Mouse (Mus musculus): ENCODE results near the gene Ank2. TPM values are rescaled to one million over a fixed set of nuclear protein-coding genes. Genes with fewer than 3 reads are reported as not detected.

Gene Ank2
- polyA plus RNA-seq, 1 experiment from 2014 or later, result 157 TPM

- H3K9ac ChIP-seq, result no peak overlapping the region
- H3K4me3 ChIP-seq, result no peak overlapping the region
- no peak for ATAC-seq (ENCODE audit: low FRiP score, low read depth)
- 87% methylated on average over 12 of the region's 12 CpGs for WGBS
- no peak overlapping the region for H3K4me2 ChIP-seq
- no peaks in the 10 kb centered on the region; the same call in 1 of the 2 replicates for H3K36me3 ChIP-seq
- H3K9me3 ChIP-seq, result no peaks in the 10 kb centered on the region
- no peaks in the 10 kb centered on the region for H3K27me3 ChIP-seq
- no peak overlapping the region for H3K27ac ChIP-seq (replicated peaks)
- H3K4me1 ChIP-seq (replicated peaks), result no peaks in the 10 kb centered on the region
Measured at GRCm38 (mm10) chr3:127170246-127170645, 328.9 kb downstream of the Ank2 start.

- Histone ChIP-seq H3K9ac (no peak overlapping the region), H3K9me3 (no peaks in the 10 kb centered on the region), H3K4me1 (replicated peaks) (no peaks in the 10 kb centered on the region), H3K36me3 (no peaks in the 10 kb centered on the region), H3K4me3 (no peak overlapping the region), H3K27me3 (no peaks in the 10 kb centered on the region), H3K4me2 (no peak overlapping the region), H3K27ac (replicated peaks) (no peak overlapping the region)
- WGBS, result 79% methylated on average over 1 of the region's 1 CpGs
- no peak for ATAC-seq (ENCODE audit: low FRiP score, low read depth)
Measured at GRCm38 (mm10) chr3:127169114-127169513, 330.0 kb downstream of the Ank2 start.

GRCm38 (mm10) chr3:127163749-127164148 lies 335.4 kb downstream of the Ank2 start:
- no peaks in the 10 kb centered on the region for H3K27me3 ChIP-seq
- H3K27ac ChIP-seq (replicated peaks), result no peak overlapping the region
- no peak overlapping the region for H3K4me3 ChIP-seq
- H3K9me3 ChIP-seq, result no peaks in the 10 kb centered on the region
- peaks cover 20% of the 10 kb centered on the region for H3K4me1 ChIP-seq (replicated peaks)
- ATAC-seq (ENCODE audit: low FRiP score, low read depth), result no peak
- no peak overlapping the region for H3K4me2 ChIP-seq
- no peaks in the 10 kb centered on the region for H3K36me3 ChIP-seq
- no peak overlapping the region for H3K9ac ChIP-seq
- 60% methylated on average over 3 of the region's 3 CpGs for WGBS

- H3K4me2 ChIP-seq, result peak overlapping the region; percentile 89
- H3K9ac ChIP-seq, result peak overlapping the region; percentile 49
- no peaks in the 10 kb centered on the region for H3K36me3 ChIP-seq
- peak overlapping the region; percentile 51 for H3K4me3 ChIP-seq
- H3K27ac ChIP-seq (replicated peaks), result peak overlapping the region; percentile 83
- under 1% methylated on average over 41 of the region's 41 CpGs for WGBS
- no peaks in the 10 kb centered on the region for H3K9me3 ChIP-seq
- H3K27me3 ChIP-seq, result no peaks in the 10 kb centered on the region
- peak; percentile 87 for ATAC-seq (ENCODE audit: low FRiP score, low read depth)
- peaks cover 20% of the 10 kb centered on the region for H3K4me1 ChIP-seq (replicated peaks)
Measured at GRCm38 (mm10) chr3:127161998-127162712, 337.0 kb downstream of the Ank2 start.

GRCm38 (mm10) chr3:127161085-127161837 lies 337.9 kb downstream of the Ank2 start:
- Histone ChIP-seq H3K36me3 (no peaks in the 10 kb centered on the region), H3K27me3 (no peaks in the 10 kb centered on the region), H3K4me1 (replicated peaks) (peaks cover 20% of the 10 kb centered on the region), H3K4me3 (peak overlapping the region; percentile 51), H3K9me3 (no peaks in the 10 kb centered on the region), H3K27ac (replicated peaks) (peak overlapping the region; percentile 83), H3K9ac (peak overlapping the region; percentile 49), H3K4me2 (peak overlapping the region; percentile 89)
- WGBS, result 5% methylated on average over 23 of the region's 23 CpGs
- no peak for ATAC-seq (ENCODE audit: low FRiP score, low read depth)

- Histone ChIP-seq H3K27me3 (no peaks in the 10 kb centered on the region), H3K9me3 (no peaks in the 10 kb centered on the region)
Measured at GRCm38 (mm10) chr3:127157706-127158105, 341.4 kb downstream of the Ank2 start.

GRCm38 (mm10) chr3:127156080-127156479 lies 343.1 kb downstream of the Ank2 start:
- Histone ChIP-seq H3K4me3 (no peak overlapping the region), H3K27ac (replicated peaks) (no peak overlapping the region), H3K4me2 (no peak overlapping the region), H3K9ac (no peak overlapping the region), H3K36me3 (no peaks in the 10 kb centered on the region), H3K27me3 (no peaks in the 10 kb centered on the region), H3K4me1 (replicated peaks) (peaks cover 5% of the 10 kb centered on the region), H3K9me3 (no peaks in the 10 kb centered on the region)
- WGBS, result 85% methylated on average over 9 of the region's 9 CpGs
- no peak for ATAC-seq (ENCODE audit: low FRiP score, low read depth)

More at GRCm38 (mm10) chr3:127157706-127158105, 341.4 kb downstream of the Ank2 start:
- Histone ChIP-seq H3K27ac (replicated peaks) (no peak overlapping the region), H3K4me2 (no peak overlapping the region), H3K4me3 (no peak overlapping the region), H3K4me1 (replicated peaks) (peaks cover 20% of the 10 kb centered on the region), H3K36me3 (no peaks in the 10 kb centered on the region), H3K9ac (no peak overlapping the region)
- 85% methylated on average over 3 of the region's 3 CpGs for WGBS
- no peak for ATAC-seq (ENCODE audit: low FRiP score, low read depth)

GRCm38 (mm10) chr3:127153861-127154260 lies 345.3 kb downstream of the Ank2 start:
- 72% methylated on average over 3 of the region's 3 CpGs for WGBS
- H3K9ac ChIP-seq, result no peak overlapping the region
- H3K4me2 ChIP-seq, result no peak overlapping the region
- no peaks in the 10 kb centered on the region for H3K36me3 ChIP-seq
- 0 out of 2 replicates have a peak, but pooled peaks cover 2% of the 10 kb centered on the region for H3K4me1 ChIP-seq (replicated peaks)
- H3K27me3 ChIP-seq, result no peaks in the 10 kb centered on the region
- no peak overlapping the region for H3K27ac ChIP-seq (replicated peaks)
- H3K4me3 ChIP-seq, result no peak overlapping the region
- no peaks in the 10 kb centered on the region for H3K9me3 ChIP-seq
- no peak for ATAC-seq (ENCODE audit: low FRiP score, low read depth)

GRCm38 (mm10) chr3:127153443-127153842 lies 345.7 kb downstream of the Ank2 start:
- Histone ChIP-seq H3K9ac (no peak overlapping the region), H3K27ac (replicated peaks) (no peak overlapping the region), H3K36me3 (no peaks in the 10 kb centered on the region), H3K27me3 (no peaks in the 10 kb centered on the region), H3K4me2 (no peak overlapping the region), H3K9me3 (no peaks in the 10 kb centered on the region), H3K4me1 (replicated peaks) (0 out of 2 replicates have a peak, but pooled peaks cover 2% of the 10 kb centered on the region), H3K4me3 (no peak overlapping the region)
- ATAC-seq (ENCODE audit: low FRiP score, low read depth), result no peak
- WGBS, result 76% methylated on average over 3 of the region's 3 CpGs

GRCm38 (mm10) chr3:127148648-127149047 lies 350.5 kb downstream of the Ank2 start:
- 0 out of 2 replicates have a peak, but pooled peaks cover 2% of the 10 kb centered on the region for H3K4me1 ChIP-seq (replicated peaks)
- no peaks in the 10 kb centered on the region for H3K9me3 ChIP-seq
- no peak for ATAC-seq (ENCODE audit: low FRiP score, low read depth)
- no peak overlapping the region for H3K9ac ChIP-seq
- H3K27me3 ChIP-seq, result no peaks in the 10 kb centered on the region
- WGBS, result 82% methylated on average over 3 of the region's 3 CpGs
- no peaks in the 10 kb centered on the region for H3K36me3 ChIP-seq
- H3K4me2 ChIP-seq, result no peak overlapping the region
- no peak overlapping the region for H3K27ac ChIP-seq (replicated peaks)
- H3K4me3 ChIP-seq, result no peak overlapping the region

- ATAC-seq (ENCODE audit: low FRiP score, low read depth), result no peak
- Histone ChIP-seq H3K27me3 (no peaks in the 10 kb centered on the region), H3K36me3 (no peaks in the 10 kb centered on the region), H3K9ac (no peak overlapping the region), H3K4me3 (no peak overlapping the region), H3K27ac (replicated peaks) (no peak overlapping the region), H3K4me2 (no peak overlapping the region), H3K4me1 (replicated peaks) (no peaks in the 10 kb centered on the region), H3K9me3 (no peaks in the 10 kb centered on the region)
- 90% methylated on average over 9 of the region's 9 CpGs for WGBS
Measured at GRCm38 (mm10) chr3:127140590-127140989, 358.6 kb downstream of the Ank2 start.

GRCm38 (mm10) chr3:127139638-127140037 lies 359.5 kb downstream of the Ank2 start:
- no peaks in the 10 kb centered on the region for H3K9me3 ChIP-seq
- no peak for ATAC-seq (ENCODE audit: low FRiP score, low read depth)
- peaks cover 6% of the 10 kb centered on the region; the same call in 1 of the 2 replicates for H3K4me1 ChIP-seq (replicated peaks)
- no peaks in the 10 kb centered on the region for H3K27me3 ChIP-seq
- no peak overlapping the region for H3K4me2 ChIP-seq
- no peak overlapping the region for H3K27ac ChIP-seq (replicated peaks)
- 80% methylated on average over 2 of the region's 2 CpGs for WGBS
- no peak overlapping the region for H3K9ac ChIP-seq
- H3K4me3 ChIP-seq, result no peak overlapping the region
- no peaks in the 10 kb centered on the region for H3K36me3 ChIP-seq

Measured in hindbrain, embryonic 15.5 days (tissue).